ENCODE assay signal across 18 mouse cellular contexts in genomic region chr4:62704204-62704603, GRCm38 (mm10).
A peak's percentile ranks its signal among the peaks of the same experiment; 100 is the strongest.
DNase-seq lines count a peak whose midpoint lies in the region; ATAC-seq and TF ChIP-seq lines count a peak whose summit lies in the region.
"Had no signal": no experiment of that assay in that cellular context is flagged by ENCODE, and none has a peak within 500 bp of the region (broad histone marks: within the 10 kb centered on the region; RNA-seq: fewer than 3 reads in every experiment).

No protein-coding gene starts in this region.

- H3K36me3 ChIP-seq in intestine, embryonic 16.5 days (ENCODE audit: control insufficient read depth, insufficient read depth, low read length) = peaks cover 12% of the 10 kb centered on the region
- peaks cover 48% of the 10 kb centered on the region for H3K36me3 ChIP-seq in intestine, postnatal 0 days (ENCODE audit: control insufficient read depth, insufficient read depth)
- H3K36me3 ChIP-seq in myocyte (ENCODE audit: control insufficient read depth, insufficient read depth) = peaks cover 11% of the 10 kb centered on the region
- H3K36me3 ChIP-seq in forebrain, embryonic 15.5 days = peaks cover 35% of the 10 kb centered on the region

- no peaks in the 10 kb centered on the region for H3K27me3 ChIP-seq in intestine, embryonic 16.5 days (replicated peaks; ENCODE audit: control insufficient read depth, insufficient read depth, low read length)
- H3K27me3 ChIP-seq in intestine, postnatal 0 days (replicated peaks; ENCODE audit: control insufficient read depth, insufficient read depth, low read length) = no peaks in the 10 kb centered on the region
- no peaks in the 10 kb centered on the region for H3K27me3 ChIP-seq in myocyte (ENCODE audit: control insufficient read depth, insufficient read depth, insufficient read length)
- no peaks in the 10 kb centered on the region for H3K27me3 ChIP-seq in forebrain, embryonic 15.5 days
- H3K27me3 ChIP-seq: forebrain, embryonic 13.5 days; hindbrain, embryonic 12.5 days; midbrain, embryonic 15.5 days had no signal

- TF ChIP-seq CTCF in intestine, postnatal 0 days (IDR thresholded peaks at IDR 0.05; ENCODE audit: low read depth) = no peak
- no peak for TF ChIP-seq CTCF in embryonic fibroblast, embryonic 13.5 days (IDR thresholded peaks at IDR 0.05; ENCODE audit: borderline replicate concordance, insufficient read depth, low read length)

- no peak for ATAC-seq in intestine, embryonic 16.5 days
- no peak for ATAC-seq in intestine, postnatal 0 days
- ATAC-seq in forebrain, embryonic 15.5 days (replicated peaks) = no peak
- no peak for ATAC-seq in inflammation-experienced regulatory T-cells, adult 6 months
- ATAC-seq: forebrain, embryonic 13.5 days; midbrain, embryonic 15.5 days had no signal

- H3ac ChIP-seq in myocyte (ENCODE audit: control insufficient read depth, insufficient read length) = no peak overlapping the region

- H3K9me3 ChIP-seq in intestine, embryonic 16.5 days (ENCODE audit: control insufficient read depth, low read length) = no peaks in the 10 kb centered on the region
- no peaks in the 10 kb centered on the region for H3K9me3 ChIP-seq in intestine, postnatal 0 days (ENCODE audit: control insufficient read depth)
- no peaks in the 10 kb centered on the region for H3K9me3 ChIP-seq in forebrain, embryonic 15.5 days
- H3K9me3 ChIP-seq: forebrain, embryonic 13.5 days; hindbrain, embryonic 12.5 days; midbrain, embryonic 15.5 days had no signal

- H3K4me1 ChIP-seq in intestine, embryonic 16.5 days (ENCODE audit: control insufficient read depth, insufficient read depth, low read length) = peaks cover 33% of the 10 kb centered on the region
- peaks cover 3% of the 10 kb centered on the region; the same call in 1 of the 2 replicates for H3K4me1 ChIP-seq in intestine, postnatal 0 days (replicated peaks; ENCODE audit: control insufficient read depth, insufficient read depth, low read length)
- H3K4me1 ChIP-seq in embryonic fibroblast, embryonic 13.5 days (ENCODE audit: control insufficient read depth, insufficient read depth, low read length) = peaks cover 16% of the 10 kb centered on the region; the same call in 1 of the 2 replicates
- peaks cover 10% of the 10 kb centered on the region for H3K4me1 ChIP-seq in forebrain, embryonic 15.5 days

- no peak overlapping the region for H3K9ac ChIP-seq in intestine, embryonic 16.5 days (ENCODE audit: low read depth, low read length)
- no peak overlapping the region for H3K9ac ChIP-seq in intestine, postnatal 0 days (ENCODE audit: low read depth, low read length)
- H3K9ac ChIP-seq in forebrain, embryonic 15.5 days (replicated peaks) = no peak overlapping the region
- H3K9ac ChIP-seq: forebrain, embryonic 13.5 days; hindbrain, embryonic 12.5 days; midbrain, embryonic 15.5 days had no signal

- H3K4me2 ChIP-seq in intestine, embryonic 16.5 days (ENCODE audit: low read depth, low read length) = no peak overlapping the region
- H3K4me2 ChIP-seq in intestine, postnatal 0 days (replicated peaks; ENCODE audit: low read depth) = no peak overlapping the region
- peak overlapping the region; percentile 49 for H3K4me2 ChIP-seq in myocyte (ENCODE audit: low read depth)
- H3K4me2 ChIP-seq in forebrain, embryonic 15.5 days (replicated peaks) = no peak overlapping the region
- H3K4me2 ChIP-seq: forebrain, embryonic 13.5 days; hindbrain, embryonic 12.5 days; midbrain, embryonic 15.5 days had no signal

- peak; percentile 8 for DNase-seq in gastrocnemius, postnatal 10 days
- no peak for DNase-seq in gastrocnemius, postnatal 25 days
- DNase-seq: adrenal gland, postnatal 36 days; cerebellum, adult 9-11 months; gastrocnemius, postnatal 14 days; kidney, postnatal 10 days; lung, postnatal 4 days; right cerebral cortex, adult 18-20 months; right cerebral cortex, postnatal 4 days had no signal

- WGBS in intestine, embryonic 16.5 days = 89% methylated on average over 13 of the region's 13 CpGs
- WGBS in intestine, postnatal 0 days = 85% methylated on average over 13 of the region's 13 CpGs
- WGBS in forebrain, embryonic 15.5 days = 94% methylated on average over 13 of the region's 13 CpGs

- peaks cover 30% of the 10 kb centered on the region for H3K79me2 ChIP-seq in myocyte (ENCODE audit: control insufficient read depth, insufficient read depth)

- H3K4me3 ChIP-seq in intestine, embryonic 16.5 days (ENCODE audit: low read length) = no peak overlapping the region
- H3K4me3 ChIP-seq in intestine, postnatal 0 days (ENCODE audit: low read depth, low read length) = no peak overlapping the region
- H3K4me3 ChIP-seq in embryonic fibroblast, embryonic 13.5 days (ENCODE audit: insufficient read depth, low read length) = no peak overlapping the region
- no peak overlapping the region for H3K4me3 ChIP-seq in myocyte
- no peak overlapping the region for H3K4me3 ChIP-seq in forebrain, embryonic 15.5 days
- H3K4me3 ChIP-seq: forebrain, embryonic 13.5 days; hindbrain, embryonic 12.5 days; midbrain, embryonic 15.5 days had no signal

- H3K27ac ChIP-seq in intestine, embryonic 16.5 days (ENCODE audit: low read length) = peak overlapping the region; percentile 75
- no peak overlapping the region for H3K27ac ChIP-seq in intestine, postnatal 0 days (ENCODE audit: low read depth, low read length)
- peak overlapping the region; percentile 83 for H3K27ac ChIP-seq in embryonic fibroblast, embryonic 13.5 days (ENCODE audit: insufficient read depth, low read length)
- H3K27ac ChIP-seq in forebrain, embryonic 15.5 days (replicated peaks) = no peak overlapping the region
- H3K27ac ChIP-seq: forebrain, embryonic 13.5 days; hindbrain, embryonic 12.5 days; midbrain, embryonic 15.5 days had no signal

- 0 out of 2 replicates have a peak, but pooled peaks have one; percentile 10 for TF ChIP-seq POLR2A in embryonic fibroblast, embryonic 13.5 days (IDR thresholded peaks at IDR 0.05; ENCODE audit: low read depth, low read length)
- TF ChIP-seq POLR2A in myocyte (IDR thresholded peaks at IDR 0.05; ENCODE audit: insufficient read length, low read depth) = no peak

TF ChIP-seq in myocyte, 11 proteins besides CTCF, POLR2A, EP300 and RAD21:
- TF ChIP-seq POLR2AphosphoS2 (IDR thresholded peaks at IDR 0.05; ENCODE audit: insufficient read length, low read depth) (peak; percentile 62), MYOD1 (IDR thresholded peaks at IDR 0.05; ENCODE audit: control insufficient read depth in 1 of 3, insufficient read length in 2 of 3, low read depth in 2 of 3) (no peak)

Comparison
In these comparisons a context has a peak if more than half of its experiments do, and no peak if none do; other contexts are left out.
1. H3K27ac ChIP-seq: peak in intestine, embryonic 16.5 days (single experiment) and embryonic fibroblast, embryonic 13.5 days (single experiment); none in intestine, postnatal 0 days (single experiment) and forebrain, embryonic 15.5 days (single experiment).